Mouse (Mus musculus): ENCODE data around the gene Phf23. TPM values are rescaled to one million over a fixed set of nuclear protein-coding genes. Genes with fewer than 3 reads are reported as not detected.

Phf23 gene
- total and polyA plus RNA-seq, 3 experiments = 11.5 to 22.8 (median 18.1) TPM

GRCm38 (mm10) chr11:69960616-69961015 is 35.0 kb upstream of the Phf23 start:
- H3K4me1 ChIP-seq (ENCODE audit: control insufficient read depth, insufficient read depth, low read length) = no peaks in the 10 kb centered on the region
- TF ChIP-seq EP300 (IDR thresholded peaks at IDR 0.05; ENCODE audit: insufficient read depth, low read depth, low read length) (no peak), CTCF (IDR thresholded peaks at IDR 0.05) (peak; percentile 34), POLR2A (IDR thresholded peaks at IDR 0.05; ENCODE audit: insufficient read depth, low read depth, low read length) (no peak)
- no peaks in the 10 kb centered on the region for H3K36me3 ChIP-seq (ENCODE audit: control insufficient read depth, insufficient read depth, low read length)
- H3K27me3 ChIP-seq (ENCODE audit: control insufficient read depth, insufficient read depth, low read length) = peaks cover 7% of the 10 kb centered on the region
- H3K27ac ChIP-seq = no peak overlapping the region
- no peak overlapping the region for H3K9ac ChIP-seq (ENCODE audit: low read depth, low read length)
- 32% methylated on average over 5 of the region's 5 CpGs for WGBS
- intact Hi-C loops (cut with DNase I) = no loop called here
- H3K4me3 ChIP-seq = no peak overlapping the region
- H3K79me2 ChIP-seq (replicated peaks; ENCODE audit: control insufficient read depth, insufficient read depth, low read length) = no peaks in the 10 kb centered on the region
- DNase-seq = no peak

GRCm38 (mm10) chr11:69961841-69962240 is 33.7 kb upstream of the Phf23 start:
- DNase-seq = no peak
- intact Hi-C loops (cut with DNase I) = no loop called here
- Histone ChIP-seq H3K27ac (no peak overlapping the region), H3K79me2 (replicated peaks; ENCODE audit: control insufficient read depth, insufficient read depth, low read length) (no peaks in the 10 kb centered on the region), H3K36me3 (ENCODE audit: control insufficient read depth, insufficient read depth, low read length) (no peaks in the 10 kb centered on the region), H3K27me3 (ENCODE audit: control insufficient read depth, insufficient read depth, low read length) (peaks cover 11% of the 10 kb centered on the region), H3K4me1 (ENCODE audit: control insufficient read depth, insufficient read depth, low read length) (peaks cover under 1% of the 10 kb centered on the region; the same call in 1 of the 2 replicates), H3K4me3 (no peak overlapping the region), H3K9ac (ENCODE audit: low read depth, low read length) (no peak overlapping the region)
- 36% methylated on average over 5 of the region's 5 CpGs for WGBS
- TF ChIP-seq EP300 (IDR thresholded peaks at IDR 0.05; ENCODE audit: insufficient read depth, low read depth, low read length) (no peak), POLR2A (IDR thresholded peaks at IDR 0.05; ENCODE audit: insufficient read depth, low read depth, low read length) (no peak), CTCF (IDR thresholded peaks at IDR 0.05) (no peak)

GRCm38 (mm10) chr11:69964650-69965270 is 30.8 kb upstream of the Phf23 start, which contains the start of gene Cldn7:
TSS of gene Cldn7 (plus strand) at chr11:69964779.
- no peak for DNase-seq
- TF ChIP-seq EP300 (IDR thresholded peaks at IDR 0.05; ENCODE audit: insufficient read depth, low read depth, low read length) (no peak), POLR2A (IDR thresholded peaks at IDR 0.05; ENCODE audit: insufficient read depth, low read depth, low read length) (no peak), CTCF (IDR thresholded peaks at IDR 0.05) (no peak)
- H3K27ac ChIP-seq = no peak within 1 kb of the TSS
- intact Hi-C loops (cut with DNase I) = no loop called here
- no peaks in the 10 kb centered on the region for H3K79me2 ChIP-seq (replicated peaks; ENCODE audit: control insufficient read depth, insufficient read depth, low read length)
- WGBS = 27% methylated on average over 24 of the region's 24 CpGs
- H3K36me3 ChIP-seq (ENCODE audit: control insufficient read depth, insufficient read depth, low read length) = no peaks in the 10 kb centered on the region
- H3K4me3 ChIP-seq = no peak within 1 kb of the TSS
- peaks cover 11% of the 10 kb centered on the region for H3K27me3 ChIP-seq (ENCODE audit: control insufficient read depth, insufficient read depth, low read length)
- H3K9ac ChIP-seq (ENCODE audit: low read depth, low read length) = no peak within 1 kb of the TSS
- peaks cover 2% of the 10 kb centered on the region; the same call in 1 of the 2 replicates for H3K4me1 ChIP-seq (ENCODE audit: control insufficient read depth, insufficient read depth, low read length)

GRCm38 (mm10) chr11:69965271-69966005 is 30.1 kb upstream of the Phf23 start:
- H3K79me2 ChIP-seq (replicated peaks; ENCODE audit: control insufficient read depth, insufficient read depth, low read length) = no peaks in the 10 kb centered on the region
- no peak overlapping the region for H3K27ac ChIP-seq
- no peak for DNase-seq
- no peak overlapping the region for H3K4me3 ChIP-seq
- H3K27me3 ChIP-seq (ENCODE audit: control insufficient read depth, insufficient read depth, low read length) = peaks cover 11% of the 10 kb centered on the region
- H3K4me1 ChIP-seq (ENCODE audit: control insufficient read depth, insufficient read depth, low read length) = peaks cover 2% of the 10 kb centered on the region; the same call in 1 of the 2 replicates
- WGBS = 10% methylated on average over 49 of the region's 49 CpGs
- no peak overlapping the region for H3K9ac ChIP-seq (ENCODE audit: low read depth, low read length)
- H3K36me3 ChIP-seq (ENCODE audit: control insufficient read depth, insufficient read depth, low read length) = no peaks in the 10 kb centered on the region
- TF ChIP-seq EP300 (IDR thresholded peaks at IDR 0.05; ENCODE audit: insufficient read depth, low read depth, low read length) (no peak), CTCF (IDR thresholded peaks at IDR 0.05) (no peak), POLR2A (IDR thresholded peaks at IDR 0.05; ENCODE audit: insufficient read depth, low read depth, low read length) (no peak)
- intact Hi-C loops (cut with DNase I) = no loop called here

- Histone ChIP-seq H3K9ac (ENCODE audit: low read depth, low read length) (peak overlapping the region; percentile 51), H3K4me3 (peak overlapping the region; percentile 35), H3K27me3 (ENCODE audit: control insufficient read depth, insufficient read depth, low read length) (peaks cover 11% of the 10 kb centered on the region), H3K79me2 (replicated peaks; ENCODE audit: control insufficient read depth, insufficient read depth, low read length) (no peaks in the 10 kb centered on the region), H3K36me3 (ENCODE audit: control insufficient read depth, insufficient read depth, low read length) (no peaks in the 10 kb centered on the region), H3K27ac (no peak overlapping the region), H3K4me1 (ENCODE audit: control insufficient read depth, insufficient read depth, low read length) (peaks cover 2% of the 10 kb centered on the region; the same call in 1 of the 2 replicates)
- WGBS = 6% methylated on average over 53 of the region's 59 CpGs
- intact Hi-C loops (cut with DNase I) = no loop called here
- DNase-seq = peak; percentile 29 to 49
- TF ChIP-seq EP300 (IDR thresholded peaks at IDR 0.05; ENCODE audit: insufficient read depth, low read depth, low read length) = no peak
- no peak for TF ChIP-seq POLR2A (IDR thresholded peaks at IDR 0.05; ENCODE audit: insufficient read depth, low read depth, low read length)
- no peak for TF ChIP-seq CTCF (IDR thresholded peaks at IDR 0.05)
Observed at GRCm38 (mm10) chr11:69966006-69966859, 29.3 kb upstream of the Phf23 start.
